Comparison of ENCODE assay signal across 14 mouse cellular contexts in the genomic region with DNA sequence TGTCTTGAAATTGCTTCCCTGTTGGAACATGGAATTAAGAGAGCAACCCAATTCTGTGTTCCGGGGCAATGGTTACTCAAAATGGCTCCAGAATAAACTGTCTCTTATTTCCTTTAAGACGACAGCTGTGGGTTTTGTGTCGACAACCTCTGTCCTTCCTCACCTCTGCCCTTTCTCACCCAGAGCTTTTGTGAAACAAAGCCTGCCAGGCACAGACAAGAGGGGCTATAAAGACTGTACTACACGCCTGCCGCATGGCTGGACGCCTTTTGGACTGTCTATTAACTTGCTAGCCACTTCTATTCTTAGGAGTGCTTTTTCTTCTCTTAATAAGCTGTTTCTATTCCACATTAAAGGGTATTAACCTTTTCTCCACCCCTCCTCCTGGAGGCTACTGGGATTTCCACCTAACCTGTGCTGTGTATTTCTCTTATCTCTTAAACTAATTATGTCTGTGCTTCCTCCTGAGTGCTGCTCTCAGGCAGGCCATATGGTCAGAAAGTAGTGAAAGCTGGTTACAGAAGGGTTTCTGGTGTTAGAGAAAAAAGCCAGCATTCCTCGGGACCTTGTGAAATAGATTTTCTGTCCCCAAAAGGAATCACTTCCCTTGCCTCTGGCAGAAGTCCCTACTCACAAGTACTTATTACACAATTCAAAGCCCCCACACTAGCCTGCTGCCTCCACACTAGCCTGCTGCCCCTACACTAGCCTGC. TPM values are rescaled to one million over a fixed set of nuclear protein-coding genes. Genes with fewer than 3 reads are reported as not detected.
A peak's percentile ranks its signal among the peaks of the same experiment; 100 is the strongest.
DNase-seq lines count a peak whose midpoint lies in the region; ATAC-seq and TF ChIP-seq lines count a peak whose summit lies in the region.
"Had no signal": no experiment of that assay in that cellular context is flagged by ENCODE, and none has a peak within 500 bp of the region (broad histone marks: within the 10 kb centered on the region; RNA-seq: fewer than 3 reads in every experiment).

No protein-coding gene starts in this region.

- 8% methylated on average over 7 of the region's 7 CpGs for WGBS in hindbrain, embryonic 10.5 days
- WGBS in hindbrain, postnatal 0 days: 24% methylated on average over 7 of the region's 7 CpGs
- whole genome bisulfite sequencing in neural tube, embryonic 15.5 days: 12% methylated on average over 7 of the region's 7 CpGs
- 19% methylated on average over 7 of the region's 7 CpGs for WGBS in limb, embryonic 12.5 days
- 34% methylated on average over 7 of the region's 7 CpGs for WGBS in stomach, embryonic 15.5 days

- peak; percentile 60 for DNase-seq in hindbrain, embryonic 10.5 days (ENCODE audit: low spot score)
- no peak for DNase-seq in hindbrain, postnatal 0 days (ENCODE audit: low spot score)
- peak; percentile 42 for DNase-seq in neural tube, embryonic 10.5 days (ENCODE audit: extremely low spot score, low spot score)
- DNase-seq in kidney, postnatal 4 days: no peak
- no peak for DNase-seq in spleen, postnatal 10 days (ENCODE audit: low spot score in 2 of 2)
- DNase-seq: cerebellum, adult 8-10 months; gastrocnemius, postnatal 10 days; heart, postnatal 36 days had no signal

- no peak overlapping the region for H3K4me3 ChIP-seq in hindbrain, embryonic 10.5 days
- no peak overlapping the region for H3K4me3 ChIP-seq in hindbrain, postnatal 0 days (ENCODE audit: low read length)
- no peak overlapping the region for H3K4me3 ChIP-seq in neural tube, embryonic 15.5 days (replicated peaks)
- no peak overlapping the region for H3K4me3 ChIP-seq in limb, embryonic 12.5 days (replicated peaks)
- no peak overlapping the region for H3K4me3 ChIP-seq in stomach, embryonic 15.5 days (replicated peaks)
- H3K4me3 ChIP-seq: left cerebral cortex, adult 2 months had no signal

- peaks cover 66% of the 10 kb centered on the region for H3K27me3 ChIP-seq in hindbrain, embryonic 10.5 days (ENCODE audit: insufficient read depth, poor library complexity, severe bottlenecking)
- no peaks in the 10 kb centered on the region for H3K27me3 ChIP-seq in hindbrain, postnatal 0 days (ENCODE audit: insufficient read depth, low read length)
- no peaks in the 10 kb centered on the region for H3K27me3 ChIP-seq in neural tube, embryonic 15.5 days (replicated peaks)
- no peaks in the 10 kb centered on the region for H3K27me3 ChIP-seq in limb, embryonic 12.5 days
- H3K27me3 ChIP-seq in stomach, embryonic 15.5 days (replicated peaks): no peaks in the 10 kb centered on the region
- H3K27me3 ChIP-seq: Patski had no signal

- H3K9me3 ChIP-seq in hindbrain, embryonic 10.5 days: no peaks in the 10 kb centered on the region
- no peaks in the 10 kb centered on the region for H3K9me3 ChIP-seq in hindbrain, postnatal 0 days (ENCODE audit: low read length)
- no peaks in the 10 kb centered on the region for H3K9me3 ChIP-seq in neural tube, embryonic 15.5 days (replicated peaks)
- H3K9me3 ChIP-seq in limb, embryonic 12.5 days: no peaks in the 10 kb centered on the region
- no peaks in the 10 kb centered on the region for H3K9me3 ChIP-seq in stomach, embryonic 15.5 days

- no peak overlapping the region for H3K9ac ChIP-seq in hindbrain, postnatal 0 days (replicated peaks; ENCODE audit: low read length)
- H3K9ac ChIP-seq in neural tube, embryonic 15.5 days (replicated peaks): no peak overlapping the region
- H3K9ac ChIP-seq in limb, embryonic 12.5 days (replicated peaks): no peak overlapping the region
- no peak overlapping the region for H3K9ac ChIP-seq in stomach, embryonic 15.5 days

- no peak overlapping the region for H3K4me2 ChIP-seq in hindbrain, postnatal 0 days (ENCODE audit: low read depth, low read length)
- H3K4me2 ChIP-seq in neural tube, embryonic 15.5 days: no peak overlapping the region
- no peak overlapping the region for H3K4me2 ChIP-seq in limb, embryonic 12.5 days
- H3K4me2 ChIP-seq in stomach, embryonic 15.5 days: no peak overlapping the region

- ATAC-seq in hindbrain, postnatal 0 days: no peak
- no peak for ATAC-seq in neural tube, embryonic 15.5 days (ENCODE audit: low FRiP score)
- ATAC-seq in limb, embryonic 12.5 days (ENCODE audit: insufficient number of reproducible peaks, insufficient read depth, low FRiP score, low TSS enrichment, low read depth): no peak
- no peak for ATAC-seq in stomach, embryonic 15.5 days (ENCODE audit: insufficient read depth, low FRiP score, low read depth)
- ATAC-seq: Patski had no signal

- peak overlapping the region; percentile 81 for H3K27ac ChIP-seq in hindbrain, embryonic 10.5 days
- no peak overlapping the region for H3K27ac ChIP-seq in hindbrain, postnatal 0 days
- H3K27ac ChIP-seq in neural tube, embryonic 15.5 days (replicated peaks): no peak overlapping the region
- peak overlapping the region; percentile 41; the same call in 1 of the 2 replicates for H3K27ac ChIP-seq in limb, embryonic 12.5 days
- H3K27ac ChIP-seq in stomach, embryonic 15.5 days: peak overlapping the region; percentile 35; the same call in 1 of the 2 replicates
- H3K27ac ChIP-seq: kidney, postnatal 0 days; left cerebral cortex, adult 2 months had no signal

- peaks cover 48% of the 10 kb centered on the region for H3K36me3 ChIP-seq in hindbrain, embryonic 10.5 days
- H3K36me3 ChIP-seq in hindbrain, postnatal 0 days (ENCODE audit: insufficient read depth, low read length): peaks cover 26% of the 10 kb centered on the region
- H3K36me3 ChIP-seq in neural tube, embryonic 15.5 days: peaks cover 10% of the 10 kb centered on the region
- peaks cover 44% of the 10 kb centered on the region for H3K36me3 ChIP-seq in limb, embryonic 12.5 days
- H3K36me3 ChIP-seq in stomach, embryonic 15.5 days: peaks cover 23% of the 10 kb centered on the region

- TF ChIP-seq CTCF in hindbrain, postnatal 0 days (IDR thresholded peaks at IDR 0.05; ENCODE audit: low read depth): no peak

- peaks cover 42% of the 10 kb centered on the region for H3K4me1 ChIP-seq in hindbrain, embryonic 10.5 days (replicated peaks)
- H3K4me1 ChIP-seq in hindbrain, postnatal 0 days (ENCODE audit: insufficient read depth, low read length): no peaks in the 10 kb centered on the region
- H3K4me1 ChIP-seq in neural tube, embryonic 15.5 days: peaks cover 6% of the 10 kb centered on the region
- H3K4me1 ChIP-seq in limb, embryonic 12.5 days (replicated peaks): peaks cover 9% of the 10 kb centered on the region
- H3K4me1 ChIP-seq in stomach, embryonic 15.5 days: no peaks in the 10 kb centered on the region

RNA-seq across cellular contexts. Expression of gene BC017158, which starts 15.3 kb away (rescaled TPM):
- 24.7 and 26.8 TPM in 2 replicates for polyA plus RNA-seq in hindbrain, embryonic 10.5 days (2016; fragmentation: Nextera tagmentation; extraction: Ambion mirVana)
- total RNA-seq in hindbrain, postnatal 0 days (2014; rRNA removed): 34.9 and 35.1 TPM in 2 replicates
- polyA plus RNA-seq in hindbrain, postnatal 0 days (2015; fragmentation: Nextera tagmentation; extraction: Ambion mirVana): 15.9 and 16.8 TPM in 2 replicates
- polyA plus RNA-seq in neural tube, embryonic 15.5 days (2015; fragmentation: Nextera tagmentation; extraction: Ambion mirVana): 22.7 and 25.7 TPM in 2 replicates
- polyA plus RNA-seq in limb, embryonic 12.5 days (2016; fragmentation: Nextera tagmentation; extraction: Ambion mirVana): 22.5 and 28.0 TPM in 2 replicates
- polyA plus RNA-seq in stomach, embryonic 15.5 days (2015; fragmentation: Nextera tagmentation; extraction: Ambion mirVana): 34.7 and 40.3 TPM in 2 replicates

RNA-seq across cellular contexts. Expression of gene Slc5a2, which starts 17.2 kb away (rescaled TPM):
- polyA plus RNA-seq in hindbrain, embryonic 10.5 days (2016; fragmentation: Nextera tagmentation; extraction: Ambion mirVana): 0.29 TPM in 1 of 2 replicates, not detected in the other
- total RNA-seq in hindbrain, postnatal 0 days (2014; rRNA removed): not detected in 2 replicates
- polyA plus RNA-seq in hindbrain, postnatal 0 days (2015; fragmentation: Nextera tagmentation; extraction: Ambion mirVana): 0.38 and 0.42 TPM in 2 replicates
- 0.10 TPM in 1 of 2 replicates, not detected in the other for polyA plus RNA-seq in neural tube, embryonic 15.5 days (2015; fragmentation: Nextera tagmentation; extraction: Ambion mirVana)
- polyA plus RNA-seq in limb, embryonic 12.5 days (2016; fragmentation: Nextera tagmentation; extraction: Ambion mirVana): not detected in 2 replicates
- 0.57 and 1.1 TPM in 2 replicates for polyA plus RNA-seq in stomach, embryonic 15.5 days (2015; fragmentation: Nextera tagmentation; extraction: Ambion mirVana)
- total RNA-seq: gastrocnemius, postnatal 10 days; heart, postnatal 36 days; left cerebral cortex, adult 2 months had no signal

RNA-seq across cellular contexts. Expression of gene Tgfb1i1, which starts 36.1 kb away (rescaled TPM):
- 37.9 and 50.9 TPM in 2 replicates for polyA plus RNA-seq in hindbrain, embryonic 10.5 days (2016; fragmentation: Nextera tagmentation; extraction: Ambion mirVana)
- 19.8 and 20.6 TPM in 2 replicates for total RNA-seq in hindbrain, postnatal 0 days (2014; rRNA removed)
- 22.7 and 23.3 TPM in 2 replicates for polyA plus RNA-seq in hindbrain, postnatal 0 days (2015; fragmentation: Nextera tagmentation; extraction: Ambion mirVana)
- polyA plus RNA-seq in neural tube, embryonic 15.5 days (2015; fragmentation: Nextera tagmentation; extraction: Ambion mirVana): 28.4 and 50.2 TPM in 2 replicates
- polyA plus RNA-seq in limb, embryonic 12.5 days (2016; fragmentation: Nextera tagmentation; extraction: Ambion mirVana): 22.3 and 27.7 TPM in 2 replicates
- 184 and 204 TPM in 2 replicates for polyA plus RNA-seq in stomach, embryonic 15.5 days (2015; fragmentation: Nextera tagmentation; extraction: Ambion mirVana)

RNA-seq across cellular contexts. Expression of gene 9130023H24Rik, which starts 44.9 kb away (rescaled TPM):
- polyA plus RNA-seq in hindbrain, embryonic 10.5 days (2016; fragmentation: Nextera tagmentation; extraction: Ambion mirVana): 10.2 and 13.5 TPM in 2 replicates
- total RNA-seq in hindbrain, postnatal 0 days (2014; rRNA removed): 5.6 and 7.5 TPM in 2 replicates
- 4.3 and 5.1 TPM in 2 replicates for polyA plus RNA-seq in hindbrain, postnatal 0 days (2015; fragmentation: Nextera tagmentation; extraction: Ambion mirVana)
- polyA plus RNA-seq in neural tube, embryonic 15.5 days (2015; fragmentation: Nextera tagmentation; extraction: Ambion mirVana): 6.4 and 6.6 TPM in 2 replicates
- 9.9 and 10.1 TPM in 2 replicates for polyA plus RNA-seq in limb, embryonic 12.5 days (2016; fragmentation: Nextera tagmentation; extraction: Ambion mirVana)
- 6.1 and 7.1 TPM in 2 replicates for polyA plus RNA-seq in stomach, embryonic 15.5 days (2015; fragmentation: Nextera tagmentation; extraction: Ambion mirVana)

RNA-seq across cellular contexts. Expression of gene Armc5, which starts 45.5 kb away (rescaled TPM):
- 16.7 and 19.6 TPM in 2 replicates for polyA plus RNA-seq in hindbrain, embryonic 10.5 days (2016; fragmentation: Nextera tagmentation; extraction: Ambion mirVana)
- 21.1 and 27.6 TPM in 2 replicates for total RNA-seq in hindbrain, postnatal 0 days (2014; rRNA removed)
- 15.2 and 16.4 TPM in 2 replicates for polyA plus RNA-seq in hindbrain, postnatal 0 days (2015; fragmentation: Nextera tagmentation; extraction: Ambion mirVana)
- 13.8 and 14.0 TPM in 2 replicates for polyA plus RNA-seq in neural tube, embryonic 15.5 days (2015; fragmentation: Nextera tagmentation; extraction: Ambion mirVana)
- polyA plus RNA-seq in limb, embryonic 12.5 days (2016; fragmentation: Nextera tagmentation; extraction: Ambion mirVana): 16.2 and 17.9 TPM in 2 replicates
- polyA plus RNA-seq in stomach, embryonic 15.5 days (2015; fragmentation: Nextera tagmentation; extraction: Ambion mirVana): 18.2 and 19.9 TPM in 2 replicates

Comparison
In these comparisons a context has a peak if more than half of its experiments do, and no peak if none do; other contexts are left out.
1. DNase-seq: peak in hindbrain, embryonic 10.5 days (single experiment) and neural tube, embryonic 10.5 days (single experiment); none in hindbrain, postnatal 0 days (single experiment), kidney, postnatal 4 days (0 of 2) and spleen, postnatal 10 days (0 of 2).
2. H3K27ac ChIP-seq: peak in hindbrain, embryonic 10.5 days (single experiment), limb, embryonic 12.5 days (single experiment) and stomach, embryonic 15.5 days (single experiment); none in hindbrain, postnatal 0 days (single experiment) and neural tube, embryonic 15.5 days (single experiment).